Mouse (Mus musculus): ENCODE results near the gene Kcnh2. TPM values are rescaled to one million over a fixed set of nuclear protein-coding genes. Genes with fewer than 3 reads are reported as not detected.
A peak's percentile ranks its signal among the peaks of the same experiment; 100 is the strongest.
"Not testable (repeated sequence)": the region's sequence is repeated elsewhere in the genome, so short reads cannot be mapped to it uniquely, and the experiment has no call there.

Kcnh2 gene
- 0.41 and 0.49 TPM in 2 replicates for total RNA-seq (2017)

DNA sequence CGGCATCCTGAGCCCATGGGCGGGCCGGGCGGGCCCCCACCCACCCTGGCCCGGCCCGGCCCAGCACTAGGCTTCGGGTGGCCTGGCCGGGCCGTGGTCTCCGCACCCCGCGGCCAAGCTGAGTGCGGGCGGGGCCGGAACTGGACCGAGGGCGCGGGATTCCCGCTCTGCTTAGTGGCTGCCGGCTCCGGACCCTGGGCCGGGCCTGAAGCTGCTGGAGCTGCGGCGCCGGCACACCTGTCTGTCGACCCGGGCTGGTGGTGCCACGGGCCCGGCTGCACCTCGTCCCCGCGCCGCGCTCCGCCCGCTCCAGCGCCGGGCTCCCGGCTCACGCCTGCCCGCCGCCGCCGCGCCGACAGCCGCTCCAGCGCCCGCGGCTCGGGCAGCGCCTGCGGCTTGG lies at the start of gene Kcnh2:
Gene Kcnh2, minus strand, starts transcription at position 327 of the 400 bp plus-strand sequence.
- no peak for ATAC-seq (replicated peaks; ENCODE audit: low read depth, poor library complexity, severe bottlenecking)

DNA sequence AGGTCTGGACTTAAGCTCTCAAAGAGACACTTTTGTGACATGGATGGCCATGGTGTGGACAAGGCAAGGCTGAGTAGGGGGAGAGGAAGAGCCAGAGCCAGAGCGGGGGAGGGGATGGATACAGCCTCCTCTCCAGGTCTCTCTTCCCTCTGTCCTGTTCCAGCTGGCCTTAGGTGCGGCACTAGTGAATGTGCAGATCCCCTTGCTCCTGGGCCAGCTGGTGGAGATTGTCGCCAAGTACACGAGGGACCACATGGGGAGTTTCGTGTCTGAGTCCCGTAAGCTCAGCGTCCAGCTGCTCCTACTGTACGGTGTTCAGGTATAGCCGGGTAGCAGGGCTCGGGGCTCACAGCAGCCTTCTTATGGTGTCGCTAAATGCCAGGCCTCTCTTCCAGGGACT lies 49.0 kb upstream of the Kcnh2 start:
- ATAC-seq (replicated peaks; ENCODE audit: low read depth, poor library complexity, severe bottlenecking) = no peak

DNA sequence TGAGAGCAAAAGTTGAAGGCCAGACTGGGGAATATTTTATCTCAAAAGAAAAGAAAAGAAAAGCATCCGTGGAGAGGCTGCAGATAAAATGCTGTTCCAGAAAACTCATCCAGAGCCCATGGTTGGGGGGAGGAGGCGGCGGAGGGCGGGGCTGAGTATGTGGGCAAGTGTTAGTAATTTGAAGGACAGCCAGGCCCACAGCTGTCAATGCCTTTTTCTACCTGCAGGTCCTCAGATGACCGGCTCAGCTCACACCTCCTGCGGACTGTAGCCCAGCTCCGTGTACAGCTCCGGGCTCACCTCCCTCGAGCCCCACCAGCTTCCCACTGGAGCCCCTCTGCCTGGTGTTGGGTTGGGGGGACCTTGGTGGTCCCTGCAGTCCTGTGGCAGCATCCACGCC lies 48.3 kb upstream of the Kcnh2 start:
- no peak for ATAC-seq (replicated peaks; ENCODE audit: low read depth, poor library complexity, severe bottlenecking)

- not testable (repeated sequence) for ATAC-seq (replicated peaks; ENCODE audit: low read depth, poor library complexity, severe bottlenecking)
Measured at GRCm38 (mm10) chr5:24396254-24396653, 44.9 kb upstream of the Kcnh2 start.

DNA sequence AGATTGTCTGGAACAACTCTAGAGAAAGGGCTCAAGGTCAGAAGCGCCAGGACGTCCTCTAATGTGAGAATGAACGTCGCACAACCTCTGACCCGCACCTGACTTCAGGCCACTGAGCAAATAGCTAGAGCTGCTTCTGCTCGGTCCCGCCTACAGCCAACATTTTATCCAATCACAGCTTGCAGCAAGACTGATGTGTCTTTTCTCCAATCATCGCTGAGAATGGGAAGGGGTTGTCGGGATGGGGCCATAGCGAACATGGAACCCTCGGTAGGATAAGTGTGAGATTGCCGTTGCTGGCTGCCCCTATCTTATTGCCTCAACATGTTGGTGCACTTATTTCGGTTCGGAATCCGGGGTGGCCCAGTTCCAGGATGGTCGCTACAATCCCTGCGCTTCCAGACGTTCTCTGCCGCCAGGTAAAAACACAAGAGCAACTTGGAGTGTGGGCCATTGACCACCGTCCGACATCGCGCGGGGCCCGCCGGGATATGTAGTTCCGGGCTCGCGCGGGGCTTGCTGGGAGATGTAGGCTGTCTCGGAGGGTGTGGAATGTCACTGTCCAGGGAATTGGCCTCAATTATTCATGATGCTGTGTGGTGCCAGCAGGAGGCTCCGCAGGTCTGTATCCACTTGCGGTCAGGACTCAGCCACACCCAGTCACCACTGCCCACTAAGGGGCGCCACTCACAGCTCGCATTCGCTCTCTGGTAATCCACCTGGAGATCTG lies 42.9 kb upstream of the Kcnh2 start:
- ATAC-seq (replicated peaks; ENCODE audit: low read depth, poor library complexity, severe bottlenecking) = peak; percentile 92

- peak; percentile 65 for ATAC-seq (replicated peaks; ENCODE audit: low read depth, poor library complexity, severe bottlenecking)
Measured at GRCm38 (mm10) chr5:24393392-24393997, 42.1 kb upstream of the Kcnh2 start, which contains the start of gene Abcb8. Gene Abcb8 (plus strand): TSS chr5:24393663.

GRCm38 (mm10) chr5:24392724-24393123 lies 41.3 kb upstream of the Kcnh2 start:
- ATAC-seq (replicated peaks; ENCODE audit: low read depth, poor library complexity, severe bottlenecking) = no peak

- ATAC-seq (replicated peaks; ENCODE audit: low read depth, poor library complexity, severe bottlenecking) = no peak
Measured at GRCm38 (mm10) chr5:24391864-24392263, 40.5 kb upstream of the Kcnh2 start, which contains the start of gene Atg9b. Gene Atg9b (minus strand): TSS chr5:24392143.

DNA sequence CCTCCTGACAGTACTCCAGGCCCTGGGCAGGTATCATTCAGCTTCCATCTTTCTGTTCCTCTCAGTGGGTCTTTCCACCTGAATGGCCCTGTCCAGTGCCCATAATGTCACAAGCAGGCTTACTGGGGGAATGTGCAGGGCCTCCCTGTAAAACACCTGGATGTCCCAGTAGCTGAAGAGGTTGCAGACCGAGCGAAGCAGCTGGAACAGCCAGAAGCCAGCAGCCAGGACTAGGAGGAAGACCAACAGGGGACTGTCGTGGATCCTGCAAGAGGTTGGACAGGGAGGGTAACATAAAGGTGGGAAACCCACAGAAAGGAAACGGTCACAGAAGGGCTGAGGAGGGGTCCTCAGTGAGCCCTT lies 38.2 kb upstream of the Kcnh2 start:
- ATAC-seq (replicated peaks; ENCODE audit: low read depth, poor library complexity, severe bottlenecking) = no peak

DNA sequence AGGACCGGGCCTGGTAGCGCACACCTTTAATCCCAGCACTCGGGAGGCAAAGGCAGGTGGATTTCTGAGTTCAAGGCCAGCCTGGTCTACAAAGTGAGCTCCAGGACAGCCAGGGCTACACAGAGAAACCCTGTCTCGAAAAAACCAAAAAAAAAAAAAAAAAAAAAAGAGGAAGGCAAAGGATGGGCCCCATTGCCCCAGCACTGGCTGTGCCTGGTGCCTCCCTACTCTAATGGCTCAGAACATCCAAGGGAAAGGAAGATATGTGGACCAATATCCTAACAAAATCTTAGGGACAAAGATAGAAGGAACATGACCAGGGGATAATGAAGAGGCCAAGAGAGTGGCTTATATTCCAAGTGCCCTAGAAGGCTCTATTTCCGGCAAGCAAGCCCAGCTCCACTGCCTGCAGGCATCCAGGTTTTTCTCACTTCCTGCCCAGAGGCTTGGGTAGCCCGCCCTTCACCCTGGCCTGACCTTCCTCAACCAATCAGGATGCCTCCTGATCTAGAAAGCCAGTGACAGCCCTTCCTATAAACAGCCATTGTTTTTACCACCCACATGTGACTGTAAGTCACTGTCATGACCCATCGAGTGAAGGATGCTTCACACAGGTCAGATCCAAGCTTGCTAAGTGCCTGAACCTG lies 37.7 kb upstream of the Kcnh2 start:
- peak; percentile 36 for ATAC-seq (replicated peaks; ENCODE audit: low read depth, poor library complexity, severe bottlenecking)

- no peak for ATAC-seq (replicated peaks; ENCODE audit: low read depth, poor library complexity, severe bottlenecking)
Measured at GRCm38 (mm10) chr5:24388246-24388915, 37.0 kb upstream of the Kcnh2 start.

- no peak for ATAC-seq (replicated peaks; ENCODE audit: low read depth, poor library complexity, severe bottlenecking)
Measured at GRCm38 (mm10) chr5:24387264-24388241, 36.1 kb upstream of the Kcnh2 start.

DNA sequence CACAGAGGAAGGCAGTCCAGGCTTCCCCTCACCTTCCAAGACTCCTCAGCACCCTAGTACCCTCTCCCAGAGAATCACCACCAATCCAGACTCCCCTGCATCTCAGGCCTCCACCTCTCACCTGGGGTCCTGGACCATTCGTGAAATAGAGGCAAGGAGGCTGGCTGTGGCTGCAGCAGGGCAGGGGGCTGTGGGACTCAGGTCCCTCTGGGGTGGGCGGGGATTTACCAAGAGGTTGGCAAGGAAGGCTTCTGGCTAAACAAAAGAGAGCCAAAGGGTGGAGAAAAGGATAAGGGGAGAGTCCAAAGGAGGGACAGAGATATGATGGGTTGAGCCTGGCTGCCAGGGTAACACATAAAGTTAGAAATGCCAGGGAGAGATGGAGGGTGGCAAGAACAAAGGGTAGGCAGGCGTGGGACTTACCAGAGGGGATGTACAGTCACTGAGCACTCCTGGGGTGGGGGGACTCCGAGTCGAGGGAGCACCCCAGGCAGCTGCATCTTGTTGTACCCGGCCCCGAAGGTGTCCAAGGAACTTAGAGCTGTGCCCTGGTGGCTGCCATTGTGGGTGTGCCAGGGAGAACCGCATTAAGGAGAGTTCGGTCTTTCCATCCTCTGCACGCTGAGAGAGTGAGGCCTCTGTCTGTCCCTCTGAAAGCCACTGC lies 34.6 kb upstream of the Kcnh2 start:
- no peak for ATAC-seq (replicated peaks; ENCODE audit: low read depth, poor library complexity, severe bottlenecking)

- no peak for ATAC-seq (replicated peaks; ENCODE audit: low read depth, poor library complexity, severe bottlenecking)
Measured at GRCm38 (mm10) chr5:24385374-24385773, 34.0 kb upstream of the Kcnh2 start.

GRCm38 (mm10) chr5:24384407-24384806 lies 33.0 kb upstream of the Kcnh2 start:
- peak; percentile 45 for ATAC-seq (replicated peaks; ENCODE audit: low read depth, poor library complexity, severe bottlenecking)

DNA sequence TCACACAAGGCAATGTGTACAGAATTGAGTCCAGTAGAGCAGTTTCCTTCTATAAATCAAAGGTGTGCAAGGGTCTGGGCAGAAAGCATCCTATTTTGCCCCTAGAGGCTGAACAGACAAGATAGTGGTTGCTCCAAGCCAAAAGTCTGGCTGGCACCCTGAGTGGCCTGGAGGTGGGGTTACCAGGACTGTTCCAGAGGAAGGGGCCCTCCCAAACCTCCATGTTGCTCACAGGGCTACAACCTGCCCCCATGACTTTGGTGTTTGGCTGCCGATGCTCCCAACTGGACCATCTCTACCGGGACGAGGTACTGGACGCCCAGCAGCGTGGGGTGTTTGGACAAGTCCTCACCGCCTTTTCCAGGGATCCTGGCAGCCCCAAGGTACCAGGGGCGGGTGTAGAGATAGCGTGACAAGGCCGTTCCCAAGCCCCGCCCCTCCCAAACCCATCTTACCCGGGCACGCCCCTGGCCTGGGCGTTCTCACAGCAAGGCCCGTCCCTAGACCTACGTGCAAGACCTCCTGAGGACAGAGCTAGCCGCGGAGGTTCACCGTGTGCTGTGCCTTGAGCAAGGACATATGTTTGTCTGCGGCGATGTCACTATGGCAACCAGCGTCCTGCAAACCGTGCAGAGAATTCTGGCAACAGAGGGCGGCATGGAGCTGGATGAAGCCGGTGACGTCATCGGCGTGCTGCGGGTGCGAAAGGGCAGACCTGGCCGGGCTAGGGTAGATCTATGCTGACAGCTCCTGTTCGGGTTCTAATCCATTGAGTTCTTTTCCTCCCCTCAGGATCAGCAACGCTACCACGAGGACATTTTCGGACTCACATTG lies 31.8 kb upstream of the Kcnh2 start:
- ATAC-seq (replicated peaks; ENCODE audit: low read depth, poor library complexity, severe bottlenecking) = peak; percentile 78

DNA sequence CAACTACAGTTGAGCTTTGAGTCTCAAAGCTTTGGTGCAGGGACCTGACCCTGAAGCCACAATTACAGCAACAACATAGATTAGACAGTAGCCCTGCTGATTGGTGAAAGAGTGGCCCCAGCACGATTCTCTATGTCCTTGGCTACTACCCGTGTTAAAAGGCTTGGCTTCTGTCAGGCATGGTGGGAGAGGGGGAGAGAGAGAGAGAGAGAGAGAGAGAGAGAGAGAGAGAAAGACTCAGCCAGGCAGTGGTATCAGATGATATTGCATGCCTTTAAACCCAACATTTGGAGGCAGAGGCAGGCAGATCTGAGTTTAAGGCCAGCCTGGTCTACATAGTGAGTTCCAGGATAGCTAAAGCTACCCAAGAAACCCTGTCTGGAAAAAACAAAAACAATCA lies 30.6 kb upstream of the Kcnh2 start:
- no peak for ATAC-seq (replicated peaks; ENCODE audit: low read depth, poor library complexity, severe bottlenecking)

DNA sequence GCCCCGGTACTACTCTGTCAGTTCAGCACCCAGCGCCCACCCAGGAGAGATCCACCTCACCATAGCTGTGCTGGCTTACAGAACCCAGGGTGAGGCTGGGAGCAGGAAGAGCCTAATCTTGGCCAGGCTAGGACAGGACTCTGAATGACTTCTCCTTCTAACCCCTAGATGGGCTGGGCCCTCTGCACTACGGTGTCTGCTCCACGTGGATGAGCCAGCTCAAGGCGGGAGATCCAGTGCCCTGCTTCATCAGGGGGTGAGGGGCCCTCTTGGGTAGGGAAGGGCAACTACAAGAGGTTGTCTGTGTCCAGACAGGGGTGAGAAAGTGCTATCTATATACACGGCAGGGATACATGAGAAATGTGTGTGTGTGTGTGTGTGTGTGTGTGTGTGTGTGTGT lies 30.1 kb upstream of the Kcnh2 start:
- ATAC-seq (replicated peaks; ENCODE audit: low read depth, poor library complexity, severe bottlenecking) = no peak
